Mouse (Mus musculus) brain, embryonic 14.5 days (tissue): Measurements from ENCODE around the gene C1ql1.

Experiments
- CTCF ChIP-seq: fragments of 200-500 bp; IDR thresholded peaks from 2 replicates; pipeline ENCODE4 v1.5.1; 2012; ENCODE audit warnings: inconsistent platforms, mild to moderate bottlenecking, moderate library complexity, borderline replicate concordance; ENCODE audit not compliant: insufficient read depth, insufficient read length; ENCODE audit errors: extremely low read depth
- POLR2A ChIP-seq: fragments of 200-500 bp; IDR thresholded peaks from 2 replicates; pipeline ENCODE4 v1.6.1; 2012; ENCODE audit warnings: mild to moderate bottlenecking, inconsistent platforms, borderline replicate concordance; ENCODE audit not compliant: poor library complexity, insufficient read depth, insufficient read length, severe bottlenecking; ENCODE audit errors: extremely low read depth

- no peak for TF ChIP-seq CTCF
- no peak for TF ChIP-seq POLR2A
These were observed 15.8 kb downstream of the C1ql1 start for GRCm38 (mm10) chr11:102930672-102931071.
